Mouse (Mus musculus): ENCODE data around the gene Tmem53. TPM values are rescaled to one million over a fixed set of nuclear protein-coding genes. Genes with fewer than 3 reads are reported as not detected.
A peak's percentile ranks its signal among the peaks of the same experiment; 100 is the strongest.

Gene Tmem53
- polyA plus RNA-seq, 2 experiments = 2.4 to 6.7 TPM

DNA sequence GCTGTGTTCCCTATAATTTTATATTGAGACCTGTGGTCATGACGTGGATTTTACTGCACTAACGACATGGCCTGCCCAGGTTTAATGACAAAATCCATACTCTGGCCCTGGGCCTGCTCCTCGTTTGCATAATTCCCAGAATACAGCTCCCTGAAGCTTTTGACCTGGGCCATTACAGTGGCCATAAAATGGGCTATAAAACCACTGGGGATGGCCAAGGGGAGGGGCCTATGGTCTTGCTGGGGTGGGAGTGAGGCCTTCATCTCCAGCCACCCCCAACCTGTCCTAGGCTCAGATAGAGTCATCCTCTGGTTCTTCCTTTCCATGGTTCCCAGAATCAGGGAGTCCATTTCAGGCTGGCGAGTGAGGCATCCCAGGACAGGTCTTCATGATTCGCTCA, 60.1 kb downstream of the Tmem53 start:
- no peak for DNase-seq (ENCODE audit: low read depth in 3 of 3, low spot score in 3 of 3)
- Histone ChIP-seq H3K4me1 (replicated peaks; ENCODE audit: control insufficient read depth in 2 of 2, insufficient read depth in 2 of 2, low read length in 1 of 2) (peaks cover 26 to 27% of the 10 kb centered on the region in 2 experiments), H3K27ac (peak overlapping the region; percentile 94), H3K36me3 (replicated peaks; ENCODE audit: control insufficient read depth, insufficient read depth, low read depth) (no peaks in the 10 kb centered on the region), H3K9me3 (ENCODE audit: control insufficient read depth, low read length) (no peaks in the 10 kb centered on the region; the same call in 1 of the 2 replicates), H3K9ac (replicated peaks) (peak overlapping the region; percentile 80), H3K27me3 (ENCODE audit: control insufficient read depth, insufficient read depth, low read length) (peaks cover 4% of the 10 kb centered on the region), H3K4me2 (ENCODE audit: low read depth) (peak overlapping the region; percentile 65), H3K4me3 (ENCODE audit: insufficient read depth in 1 of 2, low read depth in 2 of 2, low read length in 2 of 2) (peak overlapping the region; percentile 12 to 40; a peak in 3 of 4 replicates)
- 47% methylated on average over 5 of the region's 5 CpGs for WGBS (ENCODE audit: insufficient replicate concordance)
- ATAC-seq (ENCODE audit: insufficient read depth) = no peak
- no peak for TF ChIP-seq CTCF (IDR thresholded peaks at IDR 0.05; ENCODE audit: low read depth)
- TF ChIP-seq EP300 (IDR thresholded peaks at IDR 0.05; ENCODE audit: low read depth) = no peak

DNA sequence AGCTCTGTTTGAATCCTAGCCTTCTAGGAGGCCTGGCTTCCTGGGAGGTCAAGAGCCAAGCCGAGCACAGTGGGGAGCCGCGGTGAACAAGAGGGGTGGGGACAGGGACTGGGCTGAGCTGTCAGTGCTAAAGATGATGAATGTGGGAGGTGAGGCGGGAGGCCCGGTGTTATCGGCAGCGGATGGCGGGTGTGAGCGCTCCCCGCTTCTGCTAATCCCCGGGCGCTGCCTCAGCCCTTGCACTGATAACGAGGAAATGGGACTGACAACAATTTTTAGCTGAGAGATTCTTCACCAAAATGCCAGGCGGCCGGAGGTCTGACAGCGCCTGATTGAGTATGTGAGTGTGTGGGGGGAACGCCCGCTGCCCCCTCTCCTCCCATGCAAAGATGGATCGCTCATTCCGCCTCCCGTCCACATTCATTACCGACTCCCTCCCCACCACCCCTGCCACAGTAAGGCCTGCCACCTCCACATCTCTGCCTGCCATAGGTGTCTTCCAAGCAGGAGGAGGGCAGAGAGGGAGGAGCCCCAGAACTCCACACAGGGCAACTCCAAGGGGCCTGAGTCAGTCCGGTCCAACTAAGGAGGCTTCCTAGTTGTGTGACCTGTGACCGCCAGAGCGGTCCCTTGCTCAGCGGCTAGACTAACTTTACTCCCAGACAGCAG, 60.8 kb downstream of the Tmem53 start:
- TF ChIP-seq EP300 (IDR thresholded peaks at IDR 0.05; ENCODE audit: low read depth) (peak; percentile 77), CTCF (IDR thresholded peaks at IDR 0.05; ENCODE audit: low read depth) (no peak)
- peak overlapping the region; percentile 65 for H3K4me2 ChIP-seq (ENCODE audit: low read depth)
- peak overlapping the region; percentile 80 for H3K9ac ChIP-seq (replicated peaks)
- peak overlapping the region; percentile 94 for H3K27ac ChIP-seq
- H3K27me3 ChIP-seq (ENCODE audit: control insufficient read depth, insufficient read depth, low read length) = peaks cover 7% of the 10 kb centered on the region
- H3K9me3 ChIP-seq (ENCODE audit: control insufficient read depth, low read length) = no peaks in the 10 kb centered on the region; the same call in 1 of the 2 replicates
- H3K36me3 ChIP-seq (replicated peaks; ENCODE audit: control insufficient read depth, insufficient read depth, low read depth) = no peaks in the 10 kb centered on the region
- H3K4me1 ChIP-seq (replicated peaks; ENCODE audit: control insufficient read depth in 2 of 2, insufficient read depth in 2 of 2, low read length in 1 of 2) = peaks cover 26 to 27% of the 10 kb centered on the region in 2 experiments
- peak; percentile 76 to 78 (median 77) for DNase-seq (ENCODE audit: low read depth in 3 of 3, low spot score in 3 of 3)
- ATAC-seq (ENCODE audit: insufficient read depth) = peak; percentile 97
- H3K4me3 ChIP-seq (ENCODE audit: insufficient read depth in 1 of 2, low read depth in 2 of 2, low read length in 2 of 2) = peak overlapping the region; percentile 40 to 55
- 6% methylated on average over 26 of the region's 26 CpGs for WGBS (ENCODE audit: insufficient replicate concordance)

DNA sequence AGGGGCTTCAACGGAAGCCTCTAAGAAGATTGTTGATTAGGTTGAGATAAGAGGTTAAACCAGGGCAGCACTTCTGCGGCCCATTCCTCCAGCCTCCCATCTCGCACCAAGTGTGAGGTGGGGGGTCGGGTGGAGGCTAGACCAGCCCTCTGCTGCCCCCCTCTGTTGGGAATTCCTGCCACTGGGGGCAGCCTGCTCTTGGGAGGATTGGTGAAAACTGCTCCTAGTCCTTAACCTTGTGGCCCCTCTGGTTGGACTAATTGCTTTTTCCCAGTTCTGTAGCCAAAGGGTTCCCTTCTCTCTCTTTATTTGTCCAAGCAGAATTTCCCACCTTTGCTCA, 61.3 kb downstream of the Tmem53 start:
- DNase-seq (ENCODE audit: low read depth in 3 of 3, low spot score in 3 of 3) (peak in 1 of 3 experiments; percentile 45), ATAC-seq (ENCODE audit: insufficient read depth) (peak; percentile 42)
- 0% methylated on average over 4 of the region's 4 CpGs for WGBS (ENCODE audit: insufficient replicate concordance)
- peak overlapping the region; percentile 73 for H3K9ac ChIP-seq (replicated peaks)
- no peaks in the 10 kb centered on the region for H3K36me3 ChIP-seq (replicated peaks; ENCODE audit: control insufficient read depth, insufficient read depth, low read depth)
- H3K4me2 ChIP-seq (ENCODE audit: low read depth) = peak overlapping the region; percentile 65
- no peak for TF ChIP-seq EP300 (IDR thresholded peaks at IDR 0.05; ENCODE audit: low read depth)
- peak; percentile 87 for TF ChIP-seq CTCF (IDR thresholded peaks at IDR 0.05; ENCODE audit: low read depth)
- H3K4me3 ChIP-seq (ENCODE audit: insufficient read depth in 1 of 2, low read depth in 2 of 2, low read length in 2 of 2) = peak overlapping the region; percentile 40 to 55
- peak overlapping the region; percentile 94 for H3K27ac ChIP-seq
- H3K9me3 ChIP-seq (ENCODE audit: control insufficient read depth, low read length) = no peaks in the 10 kb centered on the region; the same call in 1 of the 2 replicates
- H3K27me3 ChIP-seq (ENCODE audit: control insufficient read depth, insufficient read depth, low read length) = peaks cover 10% of the 10 kb centered on the region
- peaks cover 26 to 27% of the 10 kb centered on the region in 2 experiments for H3K4me1 ChIP-seq (replicated peaks; ENCODE audit: control insufficient read depth in 2 of 2, insufficient read depth in 2 of 2, low read length in 1 of 2)

DNA sequence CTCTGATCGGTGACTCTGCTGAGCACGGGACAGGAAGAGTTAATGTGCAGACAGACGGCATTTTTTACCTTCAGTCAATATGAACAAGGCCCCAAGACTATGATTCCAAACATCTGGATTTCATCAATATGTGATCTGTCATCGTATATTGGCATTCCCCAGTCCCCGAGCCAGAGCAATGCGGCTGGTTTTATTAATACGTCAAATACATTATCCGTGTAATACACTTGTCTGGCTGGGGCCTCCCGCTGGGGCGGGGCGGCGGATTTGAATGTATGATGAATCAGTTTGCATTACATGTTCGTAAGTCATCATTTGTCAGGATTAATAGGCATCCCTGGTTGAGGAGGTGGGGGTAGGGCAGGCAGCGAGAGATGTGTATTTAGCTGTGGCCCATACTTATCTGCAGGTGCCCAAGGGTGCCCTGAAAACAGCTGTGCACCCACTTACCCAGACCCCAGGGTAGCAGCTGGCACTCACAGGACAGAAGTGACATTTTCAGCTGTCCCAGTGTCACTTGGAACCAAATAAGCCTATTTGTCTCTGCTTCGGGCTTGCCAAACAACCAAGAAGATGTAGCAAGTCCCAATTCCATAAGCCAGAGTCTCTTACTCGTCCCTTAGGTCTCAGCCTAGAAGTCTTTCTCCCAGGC, 63.2 kb downstream of the Tmem53 start:
- ATAC-seq (ENCODE audit: insufficient read depth) = no peak

DNA sequence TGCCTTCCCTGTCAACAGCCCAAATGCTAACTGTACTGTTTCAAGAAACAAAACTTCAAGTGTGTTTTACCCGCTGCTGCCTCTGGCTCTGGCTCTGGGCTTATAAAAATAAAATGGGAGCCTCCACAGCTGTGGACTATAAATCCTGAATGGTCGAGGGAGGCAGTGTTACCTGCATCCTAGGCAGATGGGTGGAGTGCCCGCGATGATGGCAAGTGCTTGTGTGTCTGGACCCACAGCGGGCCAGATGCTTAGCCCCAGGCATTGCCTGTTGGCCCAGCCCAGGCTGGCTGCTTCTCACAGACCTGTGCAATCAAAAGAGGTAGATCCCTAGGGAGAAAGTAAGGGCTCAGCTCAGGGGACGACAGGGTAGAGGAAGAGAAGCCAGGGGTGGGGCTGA, 65.0 kb downstream of the Tmem53 start:
- no peaks in the 10 kb centered on the region for H3K36me3 ChIP-seq (replicated peaks; ENCODE audit: control insufficient read depth, insufficient read depth, low read depth)
- H3K4me3 ChIP-seq (ENCODE audit: insufficient read depth in 1 of 2, low read depth in 2 of 2, low read length in 2 of 2) = no peak overlapping the region
- H3K9me3 ChIP-seq (ENCODE audit: control insufficient read depth, low read length) = no peaks in the 10 kb centered on the region
- 56% methylated on average over 6 of the region's 6 CpGs for WGBS (ENCODE audit: insufficient replicate concordance)
- ATAC-seq (ENCODE audit: insufficient read depth) = no peak
- peaks cover 12 to 15% of the 10 kb centered on the region in 2 experiments for H3K4me1 ChIP-seq (replicated peaks; ENCODE audit: control insufficient read depth in 2 of 2, insufficient read depth in 2 of 2, low read length in 1 of 2)
- no peak overlapping the region for H3K9ac ChIP-seq (replicated peaks)
- H3K27me3 ChIP-seq (ENCODE audit: control insufficient read depth, insufficient read depth, low read length) = peaks cover 10% of the 10 kb centered on the region
- H3K4me2 ChIP-seq (ENCODE audit: low read depth) = no peak overlapping the region
- H3K27ac ChIP-seq = no peak overlapping the region
- TF ChIP-seq EP300 (IDR thresholded peaks at IDR 0.05; ENCODE audit: low read depth) (no peak), CTCF (IDR thresholded peaks at IDR 0.05; ENCODE audit: low read depth) (no peak)
- DNase-seq (ENCODE audit: low read depth in 3 of 3, low spot score in 3 of 3) = no peak

More for the DNA sequence above, 63.2 kb downstream of the Tmem53 start:
- WGBS (ENCODE audit: insufficient replicate concordance) = 73% methylated on average over 16 of the region's 16 CpGs
- no peak overlapping the region for H3K4me2 ChIP-seq (ENCODE audit: low read depth)
- no peaks in the 10 kb centered on the region for H3K9me3 ChIP-seq (ENCODE audit: control insufficient read depth, low read length)
- TF ChIP-seq CTCF (IDR thresholded peaks at IDR 0.05; ENCODE audit: low read depth) = no peak
- no peak for TF ChIP-seq EP300 (IDR thresholded peaks at IDR 0.05; ENCODE audit: low read depth)
- H3K27me3 ChIP-seq (ENCODE audit: control insufficient read depth, insufficient read depth, low read length) = peaks cover 10% of the 10 kb centered on the region
- peaks cover 26 to 27% of the 10 kb centered on the region in 2 experiments for H3K4me1 ChIP-seq (replicated peaks; ENCODE audit: control insufficient read depth in 2 of 2, insufficient read depth in 2 of 2, low read length in 1 of 2)
- H3K9ac ChIP-seq (replicated peaks) = no peak overlapping the region
- no peak overlapping the region for H3K4me3 ChIP-seq (ENCODE audit: insufficient read depth in 1 of 2, low read depth in 2 of 2, low read length in 2 of 2)
- H3K36me3 ChIP-seq (replicated peaks; ENCODE audit: control insufficient read depth, insufficient read depth, low read depth) = no peaks in the 10 kb centered on the region
- DNase-seq (ENCODE audit: low read depth in 3 of 3, low spot score in 3 of 3) = no peak
- H3K27ac ChIP-seq = no peak overlapping the region

Data from liver, embryonic 14.5 days (tissue).